9 mouse cellular contexts compared by ENCODE assay signal in the genomic region with DNA sequence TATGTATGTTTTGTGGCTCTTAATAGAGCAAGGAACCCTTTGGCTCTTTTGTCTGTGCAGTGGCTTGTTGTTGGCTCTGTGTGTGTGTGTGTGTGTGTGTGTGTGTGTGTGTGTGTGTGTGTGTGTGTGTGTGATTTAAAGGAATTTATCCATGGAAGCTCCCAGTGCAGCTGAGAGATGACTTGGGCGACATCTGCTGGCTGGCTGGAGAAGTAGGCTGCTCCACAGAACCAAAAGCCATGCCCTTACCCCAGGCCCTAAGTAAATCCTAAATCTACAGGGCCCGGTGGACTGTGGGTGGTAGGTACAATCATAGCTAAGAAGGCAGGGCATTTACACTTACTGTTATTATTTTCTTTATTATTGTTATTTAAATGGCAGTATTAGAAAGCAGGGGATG.
A peak's percentile ranks its signal among the peaks of the same experiment; 100 is the strongest.
DNase-seq lines count a peak whose midpoint lies in the region; ATAC-seq and TF ChIP-seq lines count a peak whose summit lies in the region.
"Had no signal": no experiment of that assay in that cellular context is flagged by ENCODE, and none has a peak within 500 bp of the region (broad histone marks: within the 10 kb centered on the region; RNA-seq: fewer than 3 reads in every experiment).

No protein-coding gene starts in this region.

- no peak overlapping the region for H3K4me3 ChIP-seq in heart, embryonic 16.5 days (ENCODE audit: low read length)
- H3K4me3 ChIP-seq in midbrain, postnatal 0 days (ENCODE audit: low read depth, low read length) = no peak overlapping the region
- H3K4me3 ChIP-seq: liver, embryonic 13.5 days had no signal

- no peak for DNase-seq in heart, adult 9 months (ENCODE audit: low spot score in 2 of 2)
- DNase-seq in Muller cell, postnatal 12 days (ENCODE audit: inconsistent ontology term) = peak; percentile 54
- DNase-seq in cerebellum, postnatal 4 days (ENCODE audit: low spot score in 2 of 2) = peak; percentile 68 to 78
- DNase-seq in left cerebral cortex, postnatal 14 days (ENCODE audit: low spot score in 2 of 2) = peak; percentile 79 to 81
- DNase-seq in midbrain, postnatal 0 days (ENCODE audit: low spot score) = peak; percentile 90
- DNase-seq in urinary bladder, postnatal 25 days (ENCODE audit: low spot score) = peak; percentile 64
- DNase-seq: liver, embryonic 13.5 days had no signal

- intact Hi-C loops in left cerebral cortex, postnatal 14 days (cut with DNase I) = loop anchor here (2.0 to 5.0 kb wide), 4 partner anchors 40 to 420 kb away; a partner anchor contains a TSS

- H3K27me3 ChIP-seq in heart, embryonic 16.5 days (ENCODE audit: control insufficient read depth, insufficient read depth, low read length) = no peaks in the 10 kb centered on the region
- H3K27me3 ChIP-seq in midbrain, postnatal 0 days (ENCODE audit: insufficient read depth, low read length) = no peaks in the 10 kb centered on the region
- H3K27me3 ChIP-seq: liver, embryonic 13.5 days had no signal

- peaks cover 2% of the 10 kb centered on the region for H3K4me1 ChIP-seq in heart, embryonic 16.5 days (ENCODE audit: control insufficient read depth, insufficient read depth, low read length)
- peaks cover 21% of the 10 kb centered on the region for H3K4me1 ChIP-seq in midbrain, postnatal 0 days (ENCODE audit: insufficient read depth, low read length)

- H3K27ac ChIP-seq in heart, embryonic 16.5 days (ENCODE audit: low read length) = no peak overlapping the region
- H3K27ac ChIP-seq in midbrain, postnatal 0 days (ENCODE audit: low read depth, low read length) = peak overlapping the region; percentile 81; the same call in 1 of the 2 replicates
- H3K27ac ChIP-seq: liver, embryonic 13.5 days had no signal

- H3K9ac ChIP-seq in heart, embryonic 16.5 days (ENCODE audit: low read length) = no peak overlapping the region
- no peak overlapping the region for H3K9ac ChIP-seq in midbrain, postnatal 0 days (replicated peaks; ENCODE audit: low read length, poor library complexity, severe bottlenecking)
- H3K9ac ChIP-seq: liver, embryonic 13.5 days had no signal

- WGBS in heart, embryonic 16.5 days = 15% methylated on average over 2 of the region's 2 CpGs
- 0% methylated on average over 2 of the region's 2 CpGs for WGBS in midbrain, postnatal 0 days

- peak; percentile 87 for TF ChIP-seq CTCF in midbrain, postnatal 0 days (IDR thresholded peaks at IDR 0.05)

- H3K4me2 ChIP-seq in heart, embryonic 16.5 days (ENCODE audit: low read depth, low read length) = no peak overlapping the region
- no peak overlapping the region for H3K4me2 ChIP-seq in midbrain, postnatal 0 days (ENCODE audit: low read depth, low read length, poor library complexity, severe bottlenecking)
- H3K4me2 ChIP-seq: liver, embryonic 13.5 days had no signal

- peak; percentile 39; the same call in 1 of the 2 replicates for ATAC-seq in heart, embryonic 16.5 days (replicated peaks; ENCODE audit: extremely low read depth, insufficient read depth, low FRiP score)
- ATAC-seq in granulocyte monocyte progenitor cell, adult 5-6 weeks (replicated peaks; ENCODE audit: poor library complexity, severe bottlenecking) = peak; percentile 44; the same call in 1 of the 2 replicates
- ATAC-seq in midbrain, postnatal 0 days (ENCODE audit: low FRiP score) = no peak

- no peaks in the 10 kb centered on the region for H3K9me3 ChIP-seq in heart, embryonic 16.5 days (replicated peaks; ENCODE audit: control insufficient read depth, low read length)
- no peaks in the 10 kb centered on the region for H3K9me3 ChIP-seq in midbrain, postnatal 0 days (ENCODE audit: low read length)
- H3K9me3 ChIP-seq: liver, embryonic 13.5 days had no signal

- H3K36me3 ChIP-seq in heart, embryonic 16.5 days (ENCODE audit: control insufficient read depth, insufficient read depth) = no peaks in the 10 kb centered on the region
- no peaks in the 10 kb centered on the region for H3K36me3 ChIP-seq in midbrain, postnatal 0 days (ENCODE audit: insufficient read depth, low read length)
- H3K36me3 ChIP-seq: liver, embryonic 13.5 days had no signal

Comparison
In these comparisons a context has a peak if more than half of its experiments do, and no peak if none do; other contexts are left out.
1. DNase-seq: peak in Muller cell, postnatal 12 days (single experiment), cerebellum, postnatal 4 days (2 of 2), left cerebral cortex, postnatal 14 days (2 of 2), midbrain, postnatal 0 days (single experiment) and urinary bladder, postnatal 25 days (single experiment); none in heart, adult 9 months (0 of 2).